Mouse (Mus musculus): ENCODE results near the gene Dll1. TPM values are rescaled to one million over a fixed set of nuclear protein-coding genes. Genes with fewer than 3 reads are reported as not detected.

Dll1 gene
- polyA plus RNA-seq, 1 experiment from 2014 or later = 18.5 TPM

GRCm38 (mm10) chr17:15352869-15353610, 23.6 kb downstream of the Dll1 start:
- ATAC-seq = 0 out of 2 replicates have a peak, but pooled peaks have one; percentile 17
- Histone ChIP-seq H3K4me1 (replicated peaks; ENCODE audit: control insufficient read depth, insufficient read depth, low read length) (peaks cover 12% of the 10 kb centered on the region), H3K27ac (ENCODE audit: low read depth, low read length) (peak overlapping the region; percentile 55), H3K9me3 (ENCODE audit: control insufficient read depth) (no peaks in the 10 kb centered on the region), H3K4me2 (replicated peaks; ENCODE audit: low read depth) (0 out of 2 replicates have a peak overlapping the region, but pooled peaks have one; percentile 7), H3K36me3 (ENCODE audit: control insufficient read depth, insufficient read depth) (no peaks in the 10 kb centered on the region), H3K4me3 (ENCODE audit: low read depth, low read length) (no peak overlapping the region), H3K27me3 (replicated peaks; ENCODE audit: control insufficient read depth, insufficient read depth, low read length) (no peaks in the 10 kb centered on the region), H3K9ac (ENCODE audit: low read depth, low read length) (no peak overlapping the region)
- 46% methylated on average over 10 of the region's 10 CpGs for WGBS
- TF ChIP-seq CTCF (IDR thresholded peaks at IDR 0.05; ENCODE audit: low read depth) = no peak

GRCm38 (mm10) chr17:15350152-15350551, 26.5 kb downstream of the Dll1 start:
- Histone ChIP-seq H3K4me1 (replicated peaks; ENCODE audit: control insufficient read depth, insufficient read depth, low read length) (0 out of 2 replicates have a peak, but pooled peaks cover 2% of the 10 kb centered on the region), H3K36me3 (ENCODE audit: control insufficient read depth, insufficient read depth) (no peaks in the 10 kb centered on the region), H3K4me3 (ENCODE audit: low read depth, low read length) (no peak overlapping the region), H3K9ac (ENCODE audit: low read depth, low read length) (no peak overlapping the region), H3K9me3 (ENCODE audit: control insufficient read depth) (no peaks in the 10 kb centered on the region), H3K4me2 (replicated peaks; ENCODE audit: low read depth) (no peak overlapping the region), H3K27ac (ENCODE audit: low read depth, low read length) (no peak overlapping the region), H3K27me3 (replicated peaks; ENCODE audit: control insufficient read depth, insufficient read depth, low read length) (no peaks in the 10 kb centered on the region)
- no peak for TF ChIP-seq CTCF (IDR thresholded peaks at IDR 0.05; ENCODE audit: low read depth)
- ATAC-seq = no peak
- 53% methylated on average over 2 of the region's 2 CpGs for WGBS

DNA sequence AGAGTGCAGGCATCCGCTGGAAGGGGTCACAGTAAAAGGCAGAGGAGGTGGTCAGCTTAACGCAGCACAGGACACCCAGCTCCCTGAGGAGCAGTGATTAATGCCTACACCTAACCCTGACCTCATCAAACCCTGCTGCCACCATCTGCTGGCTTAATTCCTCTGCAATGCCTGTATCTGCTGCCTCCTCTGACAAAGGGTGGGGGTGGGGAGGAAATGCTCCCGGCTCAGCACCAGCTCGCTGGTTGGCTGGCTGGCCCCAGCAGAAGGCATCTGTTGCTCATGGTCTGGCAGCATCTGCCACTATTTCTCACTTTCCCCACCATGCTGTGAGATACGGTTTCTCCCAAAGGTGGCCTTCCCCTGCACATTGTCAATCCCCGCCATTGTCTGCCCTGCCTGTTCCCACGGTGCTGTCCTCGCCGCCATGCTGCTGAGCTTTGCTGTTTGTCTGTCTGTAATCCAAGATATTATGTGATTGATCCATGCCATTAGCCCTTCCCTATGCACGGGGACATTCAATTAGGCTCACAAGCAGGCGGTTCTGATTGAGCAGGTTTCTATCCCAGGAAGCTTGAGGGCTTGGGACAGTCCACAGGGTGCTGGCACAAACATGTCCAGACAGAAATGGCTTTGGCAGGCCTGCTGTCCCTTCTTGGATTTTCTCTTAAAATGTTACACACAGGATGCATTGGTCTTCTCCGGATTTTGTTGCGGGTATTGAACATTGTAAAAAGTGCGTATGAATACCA, 33.4 kb downstream of the Dll1 start:
- no peaks in the 10 kb centered on the region for H3K27me3 ChIP-seq (replicated peaks; ENCODE audit: control insufficient read depth, insufficient read depth, low read length)
- no peak overlapping the region for H3K4me2 ChIP-seq (replicated peaks; ENCODE audit: low read depth)
- ATAC-seq = 0 out of 2 replicates have a peak, but pooled peaks have one; percentile 43
- no peak overlapping the region for H3K9ac ChIP-seq (ENCODE audit: low read depth, low read length)
- 40% methylated on average over 14 of the region's 14 CpGs for WGBS
- H3K36me3 ChIP-seq (ENCODE audit: control insufficient read depth, insufficient read depth) = no peaks in the 10 kb centered on the region
- H3K4me1 ChIP-seq (replicated peaks; ENCODE audit: control insufficient read depth, insufficient read depth, low read length) = no peaks in the 10 kb centered on the region
- H3K27ac ChIP-seq (ENCODE audit: low read depth, low read length) = no peak overlapping the region
- 0 out of 2 replicates have a peak, but pooled peaks have one; percentile 9 for TF ChIP-seq CTCF (IDR thresholded peaks at IDR 0.05; ENCODE audit: low read depth)
- no peak overlapping the region for H3K4me3 ChIP-seq (ENCODE audit: low read depth, low read length)
- H3K9me3 ChIP-seq (ENCODE audit: control insufficient read depth) = no peaks in the 10 kb centered on the region

DNA sequence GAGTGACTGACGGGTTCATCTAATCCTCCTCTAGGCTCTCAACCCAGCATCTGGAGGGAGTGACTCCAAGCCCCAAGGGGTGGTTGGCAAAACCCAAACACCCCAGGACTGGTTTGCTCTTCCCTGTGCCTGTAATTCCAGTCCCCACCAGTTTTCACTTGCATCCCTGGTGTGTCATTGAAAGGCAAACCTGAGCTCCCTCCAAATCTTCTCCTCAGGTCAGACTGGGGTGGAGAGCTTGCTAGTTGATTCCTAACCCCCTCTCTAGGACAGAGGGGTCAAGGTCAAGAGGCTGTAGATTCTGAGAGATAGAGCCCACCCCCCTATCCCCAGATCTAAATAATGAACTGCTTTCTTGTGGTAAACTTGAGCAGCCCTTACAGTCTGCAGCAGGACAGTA, 38.8 kb downstream of the Dll1 start:
- no peak for ATAC-seq
- no peak overlapping the region for H3K9ac ChIP-seq (ENCODE audit: low read depth, low read length)
- no peaks in the 10 kb centered on the region for H3K36me3 ChIP-seq (ENCODE audit: control insufficient read depth, insufficient read depth)
- no peaks in the 10 kb centered on the region for H3K9me3 ChIP-seq (ENCODE audit: control insufficient read depth)
- 96% methylated on average over 1 of the region's 1 CpGs for WGBS
- H3K27ac ChIP-seq (ENCODE audit: low read depth, low read length) = no peak overlapping the region
- no peaks in the 10 kb centered on the region for H3K27me3 ChIP-seq (replicated peaks; ENCODE audit: control insufficient read depth, insufficient read depth, low read length)
- no peaks in the 10 kb centered on the region for H3K4me1 ChIP-seq (replicated peaks; ENCODE audit: control insufficient read depth, insufficient read depth, low read length)
- no peak overlapping the region for H3K4me3 ChIP-seq (ENCODE audit: low read depth, low read length)
- no peak overlapping the region for H3K4me2 ChIP-seq (replicated peaks; ENCODE audit: low read depth)
- no peak for TF ChIP-seq CTCF (IDR thresholded peaks at IDR 0.05; ENCODE audit: low read depth)

- H3K27me3 ChIP-seq (replicated peaks; ENCODE audit: control insufficient read depth, insufficient read depth, low read length) = no peaks in the 10 kb centered on the region
- no peaks in the 10 kb centered on the region; the same call in 1 of the 2 replicates for H3K4me1 ChIP-seq (replicated peaks; ENCODE audit: control insufficient read depth, insufficient read depth, low read length)
- no peak for ATAC-seq
- H3K4me2 ChIP-seq (replicated peaks; ENCODE audit: low read depth) = no peak overlapping the region
- no peak overlapping the region for H3K4me3 ChIP-seq (ENCODE audit: low read depth, low read length)
- H3K36me3 ChIP-seq (ENCODE audit: control insufficient read depth, insufficient read depth) = no peaks in the 10 kb centered on the region
- 81% methylated on average over 10 of the region's 10 CpGs for WGBS
- no peak overlapping the region for H3K9ac ChIP-seq (ENCODE audit: low read depth, low read length)
- H3K27ac ChIP-seq (ENCODE audit: low read depth, low read length) = no peak overlapping the region
- TF ChIP-seq CTCF (IDR thresholded peaks at IDR 0.05; ENCODE audit: low read depth) = no peak
- H3K9me3 ChIP-seq (ENCODE audit: control insufficient read depth) = no peaks in the 10 kb centered on the region
Measured at GRCm38 (mm10) chr17:15329740-15330318, 46.8 kb downstream of the Dll1 start.

DNA sequence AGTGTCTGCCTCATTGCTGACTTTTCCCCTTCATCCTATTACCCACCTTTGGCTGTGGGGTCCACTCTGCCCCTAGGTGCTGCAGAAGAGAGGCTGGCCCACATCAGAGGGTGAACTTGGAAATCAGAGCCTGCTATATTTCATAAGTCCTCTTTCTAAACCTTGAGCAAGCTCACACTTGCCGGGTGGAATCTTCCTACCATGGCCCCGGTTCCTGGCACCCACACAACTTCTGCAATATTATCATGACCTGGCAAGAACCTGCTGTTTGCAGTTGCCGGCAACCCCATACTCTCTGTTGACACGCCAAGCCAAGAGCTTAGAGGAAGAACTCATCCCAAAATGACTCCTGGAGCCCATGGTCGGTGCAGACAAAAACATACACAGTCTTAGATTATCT, 49.6 kb downstream of the Dll1 start:
- Histone ChIP-seq H3K9me3 (ENCODE audit: control insufficient read depth) (no peaks in the 10 kb centered on the region), H3K27me3 (replicated peaks; ENCODE audit: control insufficient read depth, insufficient read depth, low read length) (no peaks in the 10 kb centered on the region), H3K4me3 (ENCODE audit: low read depth, low read length) (no peak overlapping the region), H3K4me2 (replicated peaks; ENCODE audit: low read depth) (no peak overlapping the region), H3K9ac (ENCODE audit: low read depth, low read length) (no peak overlapping the region), H3K36me3 (ENCODE audit: control insufficient read depth, insufficient read depth) (no peaks in the 10 kb centered on the region), H3K4me1 (replicated peaks; ENCODE audit: control insufficient read depth, insufficient read depth, low read length) (peaks cover 4% of the 10 kb centered on the region; the same call in 1 of the 2 replicates), H3K27ac (ENCODE audit: low read depth, low read length) (no peak overlapping the region)
- no peak for TF ChIP-seq CTCF (IDR thresholded peaks at IDR 0.05; ENCODE audit: low read depth)
- ATAC-seq = no peak
- WGBS = 77% methylated on average over 5 of the region's 5 CpGs
